Mouse (Mus musculus) lung, postnatal 0 days (tissue): ENCODE results near the gene Rpap1.

Experiments used
- CTCF ChIP-seq: IDR thresholded peaks from 2 replicates; pipeline ENCODE4 v1.5.1; 2016; ENCODE audit warnings: antibody characterized with exemption, mild to moderate bottlenecking
- EP300 ChIP-seq: IDR thresholded peaks from 2 replicates; pipeline ENCODE4 v1.6.1; 2016; ENCODE audit warnings: antibody characterized with exemption, mild to moderate bottlenecking, control low read depth

DNA sequence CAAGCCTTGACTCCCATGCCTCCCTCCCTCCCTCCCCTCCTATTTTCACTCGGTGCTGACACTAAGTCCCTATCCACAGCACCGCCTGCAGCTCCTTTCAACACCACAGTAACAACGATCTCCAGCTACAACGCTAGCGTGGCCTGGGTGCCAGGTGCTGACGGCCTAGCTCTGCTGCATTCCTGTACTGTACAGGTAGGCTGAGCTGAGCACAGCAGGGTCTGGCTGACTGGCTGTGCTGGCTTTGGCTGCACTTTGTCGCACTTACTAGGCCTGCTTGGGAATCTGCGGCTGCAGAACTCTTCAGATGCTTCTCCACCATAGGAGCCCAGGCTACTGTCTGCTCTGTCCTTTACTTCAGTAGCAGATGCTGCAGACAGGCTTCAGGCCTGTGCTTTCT, 18.2 kb upstream of the Rpap1 start:
- TF ChIP-seq EP300, result no peak
- no peak for TF ChIP-seq CTCF
